Mouse (Mus musculus) naive thymus-derived CD4-positive, alpha-beta T cell, adult 5 months (primary cell): Measurements from ENCODE around the gene Zswim5. TPM values are rescaled to one million over a fixed set of nuclear protein-coding genes. Genes with fewer than 3 reads are reported as not detected.

Experiments used
- polyA plus RNA-seq: library from polyadenylated mRNA; unstranded; fragments of 100-300 nt; shearing (Covaris generic); gene quantifications from one replicate; pipeline ENCODE4 v1.2.1, GENCODE M21; 2017

Zswim5 gene
- 0.12 TPM for polyA plus RNA-seq

GRCm38 (mm10) chr4:116876995-116877728, at the start of gene Zswim5:
Gene Zswim5, plus strand, starts transcription at chr4:116877376.

GRCm38 (mm10) chr4:116993672-116994621, 116.8 kb downstream of the Zswim5 start, which contains the start of gene Urod:
Gene Urod, minus strand, starts transcription at chr4:116994413.

GRCm38 (mm10) chr4:116995131-116995797, 118.1 kb downstream of the Zswim5 start, which contains the start of gene Hectd3:
Gene Hectd3, plus strand, starts transcription at chr4:116995317.

GRCm38 (mm10) chr4:117019206-117020134, 142.3 kb downstream of the Zswim5 start, which contains the start of gene Eif2b3:
Gene Eif2b3, plus strand, starts transcription at chr4:117019402.

Other genes starting within 250 kb of the Zswim5 start
- 112 TPM for gene Nasp, start 249.4 kb upstream of the Zswim5 start, polyA plus RNA-seq
- 236 TPM for gene Akr1a1, start 225.7 kb upstream of the Zswim5 start, polyA plus RNA-seq
- 505 TPM for gene Prdx1, start 191.8 kb upstream of the Zswim5 start, polyA plus RNA-seq
- gene Mmachc, start 169.0 kb upstream of the Zswim5 start, polyA plus RNA-seq = 3.6 TPM
- 4.2 TPM for gene Ccdc163, start 168.9 kb upstream of the Zswim5 start, polyA plus RNA-seq
- gene Tesk2, start 156.4 kb upstream of the Zswim5 start, polyA plus RNA-seq = 6.3 TPM
- gene Toe1, start 69.7 kb upstream of the Zswim5 start, polyA plus RNA-seq = 43.0 TPM
- gene Mutyh, start 69.7 kb upstream of the Zswim5 start, polyA plus RNA-seq = 12.4 TPM
- 0.19 TPM for gene Hpdl, start 55.7 kb upstream of the Zswim5 start, polyA plus RNA-seq
- 60.9 TPM for gene Urod, start 117.0 kb downstream of the Zswim5 start, polyA plus RNA-seq
- gene Hectd3, start 117.9 kb downstream of the Zswim5 start, polyA plus RNA-seq = 30.9 TPM
- gene Eif2b3, start 142.0 kb downstream of the Zswim5 start, polyA plus RNA-seq = 21.4 TPM
- gene Ptch2, start 218.7 kb downstream of the Zswim5 start, polyA plus RNA-seq = not detected
- gene Btbd19, start 248.3 kb downstream of the Zswim5 start, polyA plus RNA-seq = 22.4 TPM
- gene Tctex1d4, start 249.4 kb downstream of the Zswim5 start, polyA plus RNA-seq = not detected